Mouse (Mus musculus) right cerebral cortex, adult 18-20 months (tissue): ENCODE measurements at regions not wholly inside any gene's neighbourhood (a gene's known extent, or its start where the extent isn't known, plus 50 kb on each side); places are given as distances from the start of the nearest gene placed in this dataset.

Experiments
- DNase-seq: peaks from one replicate; pipeline ENCODE4 v3.0.0; 2022; ENCODE audit warnings: mixed read lengths

DNA sequence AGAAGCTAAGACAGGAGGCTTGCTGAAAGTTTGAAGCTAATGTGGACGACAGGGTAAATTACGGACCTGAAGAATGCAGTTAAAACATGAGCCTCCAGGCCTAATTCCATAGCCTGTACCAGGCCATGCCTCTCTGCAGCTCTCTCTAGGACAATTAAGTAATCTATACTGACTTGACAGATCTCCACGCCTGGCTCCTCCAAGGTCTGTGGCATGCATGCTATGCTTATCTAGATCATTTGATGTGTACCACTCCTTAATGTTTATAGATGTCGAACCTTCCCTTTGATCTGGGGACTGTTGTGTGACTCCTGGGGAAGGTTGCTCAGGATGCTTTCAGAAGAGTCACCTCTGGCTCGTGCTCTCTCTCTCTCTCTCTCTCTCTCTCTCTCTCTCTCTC is 62.2 kb upstream of the Cd55 start:
- DNase-seq = no peak

DNA sequence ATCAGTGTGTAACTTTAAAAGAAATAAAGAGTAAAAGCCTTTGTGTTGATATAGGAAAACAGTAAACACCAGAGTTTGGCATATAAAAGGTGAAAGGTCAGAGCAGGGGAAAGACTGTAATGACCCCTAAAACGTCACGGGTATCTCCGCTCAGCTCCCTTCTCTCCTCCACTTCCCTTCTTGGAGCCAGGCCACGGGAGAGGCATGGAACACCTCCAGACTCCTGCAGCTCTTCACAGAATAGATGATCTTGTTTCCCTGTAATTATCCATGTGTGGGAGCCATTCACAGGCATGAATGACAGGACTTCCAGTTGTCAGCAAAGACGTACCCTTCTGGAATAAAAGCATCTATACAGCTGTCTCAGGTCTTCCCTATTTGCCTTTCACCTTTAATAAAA is 55.3 kb upstream of the Cd55 start:
- peak; percentile 7 for DNase-seq

- no peak for DNase-seq
Measured at GRCm38 (mm10) chr1:130516641-130517040, 54.1 kb upstream of the Cd55 start.

- DNase-seq = no peak
Measured at GRCm38 (mm10) chr1:130515316-130515715, 52.8 kb upstream of the Cd55 start.

DNA sequence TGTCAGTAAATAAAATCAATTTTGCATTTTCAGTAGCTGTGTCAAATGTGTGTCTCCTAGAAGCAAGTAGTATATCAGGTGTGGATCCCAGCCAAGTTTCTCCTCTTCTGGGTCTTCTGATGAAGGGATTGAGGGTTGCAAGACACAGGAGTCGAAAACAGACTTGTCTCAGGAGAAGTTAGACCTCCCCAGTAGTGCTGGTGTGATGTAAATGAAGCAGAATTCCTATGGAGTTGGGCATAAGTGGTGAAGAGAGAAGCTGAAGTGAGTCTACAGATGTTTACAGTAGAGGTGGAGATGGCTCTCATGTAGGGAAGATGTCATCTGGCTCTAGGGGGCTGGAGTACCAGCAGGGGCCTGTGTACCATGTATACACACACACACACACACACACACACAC is 50.9 kb upstream of the Cd55 start:
- no peak for DNase-seq

- DNase-seq = no peak
Measured at GRCm38 (mm10) chr1:130512798-130513405, 50.4 kb upstream of the Cd55 start.
